Mouse (Mus musculus): Measurements from ENCODE around the gene Cpt1a.

GRCm38 (mm10) chr19:3343929-3344328, 21.8 kb downstream of the Cpt1a start:
- no peak for TF ChIP-seq POLR2A (IDR thresholded peaks at IDR 0.05; ENCODE audit: extremely low read depth, insufficient read depth, low read length)
- no peak for TF ChIP-seq CTCF (IDR thresholded peaks at IDR 0.05; ENCODE audit: low read depth, low read length)
